Mouse (Mus musculus) liver, postnatal 0 days (tissue): ENCODE measurements around the gene Isg20.

ENCODE experiments used
- CTCF ChIP-seq: sonication (generic); IDR thresholded peaks from 2 replicates; pipeline ENCODE4 v1.5.1; 2016; ENCODE audit warnings: antibody characterized with exemption, low read depth
- EP300 ChIP-seq: IDR thresholded peaks from 2 replicates; pipeline ENCODE4 v1.6.1; 2016; ENCODE audit warnings: antibody characterized with exemption, low read depth, mild to moderate bottlenecking

GRCm38 (mm10) chr7:78914545-78914845 lies 1.3 kb downstream of the Isg20 start:
- TF ChIP-seq CTCF (no peak), EP300 (no peak)
